Mouse (Mus musculus): ENCODE data around the gene Numb. TPM values are rescaled to one million over a fixed set of nuclear protein-coding genes. Genes with fewer than 3 reads are reported as not detected.
"Not testable (repeated sequence)": the region's sequence is repeated elsewhere in the genome, so short reads cannot be mapped to it uniquely, and the experiment has no call there.

Numb gene
- polyA plus RNA-seq, 1 experiment from 2014 or later = 34.1 TPM

DNA sequence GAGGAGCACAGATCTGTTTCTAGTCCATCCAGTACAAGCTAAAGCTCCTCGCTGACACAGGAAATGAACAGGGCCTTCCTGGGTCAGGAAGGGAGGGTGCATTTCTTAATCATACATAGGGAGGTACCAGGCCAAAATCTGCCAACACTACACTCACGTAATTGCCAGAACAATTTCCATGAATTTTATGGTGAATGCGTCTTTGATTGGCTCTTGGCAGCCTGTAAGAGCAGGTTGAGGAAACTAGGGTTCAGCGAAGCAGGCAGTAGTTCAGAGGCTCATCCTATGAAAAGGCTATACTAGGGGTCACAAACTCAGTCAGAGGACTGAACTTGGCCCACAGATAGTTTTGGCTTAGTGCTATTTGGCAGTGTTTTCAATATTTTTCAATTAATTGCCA lies 18.3 kb upstream of the Numb start:
- no peak overlapping the region for H3K4me3 ChIP-seq (replicated peaks)
- no peaks in the 10 kb centered on the region for H3K9me3 ChIP-seq
- no peaks in the 10 kb centered on the region for H3K27me3 ChIP-seq (replicated peaks)
- no peak overlapping the region for H3K4me2 ChIP-seq
- no peak for ATAC-seq (ENCODE audit: insufficient read depth, low FRiP score, low read depth)
- H3K27ac ChIP-seq = no peak overlapping the region
- no peak overlapping the region for H3K9ac ChIP-seq
- no peaks in the 10 kb centered on the region for H3K4me1 ChIP-seq
- 73% methylated on average over 4 of the region's 4 CpGs for WGBS
- no peaks in the 10 kb centered on the region for H3K36me3 ChIP-seq

- no peak for ATAC-seq (ENCODE audit: insufficient read depth, low FRiP score, low read depth)
Observed at GRCm38 (mm10) chr12:83939332-83939731, 17.6 kb upstream of the Numb start.

GRCm38 (mm10) chr12:83938592-83938991 lies 16.9 kb upstream of the Numb start:
- H3K27ac ChIP-seq; H3K36me3 ChIP-seq; H3K4me3 ChIP-seq (replicated peaks); H3K9me3 ChIP-seq; H3K9ac ChIP-seq; H3K27me3 ChIP-seq (replicated peaks); ATAC-seq (ENCODE audit: insufficient read depth, low FRiP score, low read depth); H3K4me2 ChIP-seq; H3K4me1 ChIP-seq: not testable (repeated sequence)
- WGBS = 26% methylated on average over 1 of the region's 1 CpGs

More at GRCm38 (mm10) chr12:83939332-83939731, 17.6 kb upstream of the Numb start:
- Histone ChIP-seq H3K9me3 (no peaks in the 10 kb centered on the region), H3K4me2 (no peak overlapping the region), H3K27me3 (replicated peaks) (no peaks in the 10 kb centered on the region), H3K27ac (no peak overlapping the region), H3K36me3 (no peaks in the 10 kb centered on the region), H3K4me3 (replicated peaks) (no peak overlapping the region), H3K4me1 (no peaks in the 10 kb centered on the region), H3K9ac (no peak overlapping the region)
- 82% methylated on average over 2 of the region's 2 CpGs for WGBS

DNA sequence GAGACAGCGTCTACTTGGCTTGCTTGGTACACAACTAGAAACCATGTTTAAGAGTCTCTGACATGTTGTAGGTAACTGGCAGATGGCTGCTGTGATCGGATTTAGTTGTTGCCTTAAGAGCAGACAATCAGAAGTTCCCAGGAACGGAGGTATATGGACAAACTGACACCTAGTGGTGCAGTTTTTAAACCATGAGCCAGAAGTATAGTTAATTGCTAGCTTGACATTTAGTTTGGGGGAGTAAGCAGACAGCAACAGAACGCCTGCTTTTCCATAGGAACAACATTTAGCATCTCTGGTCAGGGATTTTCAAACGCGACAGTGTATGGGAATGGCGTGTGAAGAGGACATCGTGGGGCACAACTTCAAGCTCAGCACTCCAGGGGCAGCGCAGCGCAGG lies 15.9 kb upstream of the Numb start:
- Histone ChIP-seq H3K27me3 (replicated peaks) (no peaks in the 10 kb centered on the region), H3K27ac (no peak overlapping the region), H3K9ac (no peak overlapping the region), H3K4me1 (no peaks in the 10 kb centered on the region), H3K4me2 (no peak overlapping the region), H3K36me3 (no peaks in the 10 kb centered on the region), H3K9me3 (no peaks in the 10 kb centered on the region), H3K4me3 (replicated peaks) (no peak overlapping the region)
- no peak for ATAC-seq (ENCODE audit: insufficient read depth, low FRiP score, low read depth)
- 62% methylated on average over 10 of the region's 10 CpGs for WGBS

GRCm38 (mm10) chr12:83929186-83929804 lies 7.6 kb upstream of the Numb start:
- Histone ChIP-seq H3K9me3 (no peaks in the 10 kb centered on the region), H3K27ac (no peak overlapping the region), H3K36me3 (no peaks in the 10 kb centered on the region), H3K4me2 (no peak overlapping the region), H3K27me3 (replicated peaks) (no peaks in the 10 kb centered on the region), H3K4me3 (replicated peaks) (no peak overlapping the region), H3K9ac (no peak overlapping the region), H3K4me1 (peaks cover 2% of the 10 kb centered on the region; the same call in 1 of the 2 replicates)
- WGBS = 35% methylated on average over 2 of the region's 2 CpGs
- ATAC-seq (ENCODE audit: insufficient read depth, low FRiP score, low read depth) = no peak

DNA sequence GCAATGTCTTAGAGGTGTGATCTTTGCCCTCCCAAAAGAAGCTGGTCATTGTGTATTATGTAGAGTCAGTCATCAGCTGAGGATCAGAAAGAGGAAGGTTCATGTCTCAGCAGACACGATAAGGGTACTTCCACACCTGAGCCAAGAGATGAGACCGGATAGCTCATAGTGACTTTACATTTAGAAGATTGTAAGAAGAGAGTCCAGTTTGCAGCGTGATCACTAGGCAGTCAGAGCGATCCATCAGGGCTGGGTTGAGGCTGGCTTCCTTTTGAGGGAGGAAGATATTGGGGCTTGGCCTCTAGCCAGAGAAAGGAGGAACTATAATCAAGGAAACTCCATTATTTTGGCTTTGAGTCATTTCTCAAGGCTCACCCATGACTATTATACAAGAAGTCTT lies 6.0 kb upstream of the Numb start:
- Histone ChIP-seq H3K9me3 (no peaks in the 10 kb centered on the region), H3K27ac (no peak overlapping the region), H3K4me3 (replicated peaks) (no peak overlapping the region), H3K27me3 (replicated peaks) (no peaks in the 10 kb centered on the region), H3K4me2 (no peak overlapping the region), H3K9ac (no peak overlapping the region), H3K4me1 (peaks cover 9% of the 10 kb centered on the region; the same call in 1 of the 2 replicates), H3K36me3 (no peaks in the 10 kb centered on the region)
- WGBS = 62% methylated on average over 4 of the region's 4 CpGs
- no peak for ATAC-seq (ENCODE audit: insufficient read depth, low FRiP score, low read depth)

- H3K4me3 ChIP-seq (replicated peaks) = no peak overlapping the region
- H3K4me1 ChIP-seq = peaks cover 9% of the 10 kb centered on the region; the same call in 1 of the 2 replicates
- H3K27me3 ChIP-seq (replicated peaks) = no peaks in the 10 kb centered on the region
- H3K9me3 ChIP-seq = no peaks in the 10 kb centered on the region
- H3K4me2 ChIP-seq = no peak overlapping the region
- no peaks in the 10 kb centered on the region for H3K36me3 ChIP-seq
- no peak overlapping the region for H3K9ac ChIP-seq
- H3K27ac ChIP-seq = peak overlapping the region; percentile 26; the same call in 1 of the 2 replicates
- WGBS = 58% methylated on average over 2 of the region's 2 CpGs
- no peak for ATAC-seq (ENCODE audit: insufficient read depth, low FRiP score, low read depth)
Observed at GRCm38 (mm10) chr12:83926061-83926460, 4.3 kb upstream of the Numb start.

GRCm38 (mm10) chr12:83925160-83925703 lies 3.5 kb upstream of the Numb start:
- H3K27ac ChIP-seq = no peak overlapping the region
- H3K27me3 ChIP-seq (replicated peaks) = no peaks in the 10 kb centered on the region
- 54% methylated on average over 7 of the region's 7 CpGs for WGBS
- H3K9me3 ChIP-seq = no peaks in the 10 kb centered on the region
- no peak overlapping the region; the same call in 1 of the 2 replicates for H3K4me2 ChIP-seq
- no peak overlapping the region for H3K9ac ChIP-seq
- ATAC-seq (ENCODE audit: insufficient read depth, low FRiP score, low read depth) = no peak
- H3K36me3 ChIP-seq = no peaks in the 10 kb centered on the region
- H3K4me3 ChIP-seq (replicated peaks) = no peak overlapping the region
- peaks cover 9% of the 10 kb centered on the region; the same call in 1 of the 2 replicates for H3K4me1 ChIP-seq

- no peak overlapping the region for H3K27ac ChIP-seq
- WGBS = 74% methylated on average over 3 of the region's 3 CpGs
Observed at GRCm38 (mm10) chr12:83924332-83924731, 2.6 kb upstream of the Numb start.

DNA sequence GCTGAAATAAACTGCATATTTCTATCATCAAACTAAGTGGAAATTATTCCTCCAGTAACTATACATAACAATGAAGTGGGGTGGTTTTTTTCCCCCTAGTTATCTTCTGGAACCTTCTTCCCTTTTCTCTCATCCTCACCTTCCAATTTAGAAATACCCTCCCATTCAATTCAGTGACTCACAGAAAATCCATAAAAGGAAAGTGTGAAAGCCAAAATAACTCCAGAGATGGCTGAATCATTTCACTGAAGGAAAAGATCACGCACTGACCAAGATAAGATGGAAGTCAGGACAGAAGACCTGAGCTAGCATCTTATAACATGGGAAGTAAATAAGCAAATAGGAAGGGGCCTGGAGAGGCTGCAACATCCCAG lies 1.7 kb upstream of the Numb start:
- WGBS = 64% methylated on average over 1 of the region's 1 CpGs
- no peaks in the 10 kb centered on the region for H3K9me3 ChIP-seq
- H3K27ac ChIP-seq = no peak overlapping the region
- H3K4me2 ChIP-seq = peak overlapping the region; percentile 56; the same call in 1 of the 2 replicates
- no peaks in the 10 kb centered on the region for H3K27me3 ChIP-seq (replicated peaks)
- H3K9ac ChIP-seq = no peak overlapping the region
- peaks cover 9% of the 10 kb centered on the region; the same call in 1 of the 2 replicates for H3K4me1 ChIP-seq
- ATAC-seq (ENCODE audit: insufficient read depth, low FRiP score, low read depth) = no peak
- no peaks in the 10 kb centered on the region for H3K36me3 ChIP-seq
- H3K4me3 ChIP-seq (replicated peaks) = no peak overlapping the region

More at GRCm38 (mm10) chr12:83924332-83924731, 2.6 kb upstream of the Numb start:
- Histone ChIP-seq H3K27me3 (replicated peaks) (no peaks in the 10 kb centered on the region), H3K4me2 (no peak overlapping the region), H3K9me3 (no peaks in the 10 kb centered on the region), H3K4me1 (peaks cover 9% of the 10 kb centered on the region; the same call in 1 of the 2 replicates), H3K36me3 (no peaks in the 10 kb centered on the region), H3K9ac (no peak overlapping the region), H3K4me3 (replicated peaks) (no peak overlapping the region)
- ATAC-seq (ENCODE audit: insufficient read depth, low FRiP score, low read depth) = no peak

DNA sequence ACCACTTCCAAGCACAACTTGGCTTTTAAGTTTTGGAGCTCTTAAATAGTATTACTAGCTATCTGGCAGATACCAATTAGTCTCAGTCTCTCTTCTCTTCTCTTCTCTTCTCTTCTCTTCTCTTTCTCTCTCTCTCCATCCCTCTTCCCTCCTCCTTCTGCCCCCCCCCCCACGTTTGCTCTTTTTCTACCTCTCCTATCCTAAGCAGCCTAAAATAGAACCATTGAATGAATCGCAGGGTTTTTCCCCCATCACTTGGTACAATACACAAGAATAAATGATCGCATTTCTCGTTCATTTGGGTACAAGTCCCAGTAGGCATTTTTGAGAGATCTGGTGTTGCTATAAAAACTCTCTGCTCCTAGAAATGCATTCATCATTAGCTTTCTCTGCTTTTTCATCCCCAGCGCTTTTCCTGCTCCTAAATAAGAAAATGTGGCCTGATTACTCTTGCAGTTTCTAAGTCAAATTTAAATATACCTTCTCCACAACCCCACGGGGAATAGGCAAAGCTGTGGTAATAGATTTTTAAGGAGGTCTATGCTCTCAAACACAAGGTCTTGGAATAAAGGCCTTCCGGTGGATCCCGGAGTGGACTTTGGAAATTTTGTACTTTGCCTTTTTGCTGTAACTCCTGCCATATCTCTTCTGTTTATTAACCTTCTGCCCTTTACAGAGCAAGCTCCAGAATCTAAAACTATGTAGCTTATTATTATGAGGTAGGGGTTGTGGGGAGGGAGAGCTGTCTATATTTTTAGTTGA lies 1.2 kb upstream of the Numb start:
- Histone ChIP-seq H3K4me2 (peak overlapping the region; percentile 56), H3K4me1 (peaks cover 9% of the 10 kb centered on the region; the same call in 1 of the 2 replicates), H3K36me3 (no peaks in the 10 kb centered on the region), H3K27ac (peak overlapping the region; percentile 75), H3K27me3 (replicated peaks) (no peaks in the 10 kb centered on the region), H3K9me3 (no peaks in the 10 kb centered on the region), H3K9ac (peak overlapping the region; percentile 40; the same call in 1 of the 2 replicates), H3K4me3 (replicated peaks) (peak overlapping the region; percentile 48)
- ATAC-seq (ENCODE audit: insufficient read depth, low FRiP score, low read depth) = no peak
- 28% methylated on average over 8 of the region's 8 CpGs for WGBS
